Mouse (Mus musculus) CD8-positive naive resting alpha-beta T cell, adult 57 days (primary cell): ENCODE data around the gene Prr15. TPM values are rescaled to one million over a fixed set of nuclear protein-coding genes. Genes with fewer than 3 reads are reported as not detected.

ENCODE experiments used
- total RNA-seq: library from RNA; stranded (reverse); gene quantifications from one replicate; pipeline ENCODE4 v1.2.4, GENCODE M21; 2023

Gene Prr15
- total RNA-seq: 0.24 TPM

GRCm38 (mm10) chr6:54325246-54325885 lies at the start of gene Prr15:
Gene Prr15 (plus strand): TSS chr6:54325835.

Other genes starting within 250 kb of the Prr15 start
- not detected for gene Wipf3, start 103.8 kb downstream of the Prr15 start, total RNA-seq
- not detected for gene Scrn1, start 240.7 kb downstream of the Prr15 start, total RNA-seq